Mouse (Mus musculus) lung, embryonic 15.5 days (tissue): ENCODE measurements around the gene Ralb. TPM values are rescaled to one million over a fixed set of nuclear protein-coding genes. Genes with fewer than 3 reads are reported as not detected.

Source experiments
- ATAC-seq: fragments of 200-750 bp; cut with Nextera tagmentation; 2 replicates; pipeline ENCODE4 v1.8.0; 2017; ENCODE audit warnings: moderate number of reproducible peaks, borderline replicate concordance; ENCODE audit not compliant: low FRiP score, low TSS enrichment; ENCODE audit errors: extremely low read depth
- H3K27ac ChIP-seq: fragments of 300-500 bp; sonication (generic); 2 replicates; pipeline ENCODE4 v1.5.1; 2015; ENCODE audit warnings: moderate library complexity, mild to moderate bottlenecking, inconsistent platforms
- H3K27me3 ChIP-seq: fragments of 300-500 bp; sonication (generic); 2 replicates; pipeline ENCODE4 v1.6.1; 2015; ENCODE audit warnings: inconsistent platforms
- H3K36me3 ChIP-seq: fragments of 300-500 bp; sonication (generic); 2 replicates; pipeline ENCODE4 v1.6.1; 2015; ENCODE audit warnings: inconsistent platforms
- H3K4me1 ChIP-seq: fragments of 300-500 bp; sonication (generic); 2 replicates; pipeline ENCODE4 v1.6.1; 2015; ENCODE audit warnings: inconsistent platforms
- H3K4me2 ChIP-seq: fragments of 300-500 bp; sonication (generic); 2 replicates; pipeline ENCODE4 v1.6.1; 2015; ENCODE audit warnings: inconsistent platforms, mild to moderate bottlenecking, moderate library complexity
- H3K4me3 ChIP-seq: fragments of 300-500 bp; sonication (generic); 2 replicates; pipeline ENCODE4 v1.5.1; 2015; ENCODE audit warnings: mild to moderate bottlenecking, inconsistent platforms
- H3K9ac ChIP-seq: fragments of 300-500 bp; sonication (generic); 2 replicates; pipeline ENCODE4 v1.6.1; 2015; ENCODE audit warnings: inconsistent platforms
- H3K9me3 ChIP-seq: fragments of 300-500 bp; sonication (generic); 2 replicates; pipeline ENCODE4 v1.6.1; 2016; ENCODE audit warnings: inconsistent platforms
- WGBS: fragments of 180-500 bp; shearing (Covaris S2); methylation state at CpG from one replicate; pipeline ENCODE4 v1.1.7; 2015; 5-methylcytosine and 5-hydroxymethylcytosine counted together
- polyA plus RNA-seq: library from polyadenylated mRNA; unstranded; fragments of >200 nt; fragmentation: Nextera tagmentation; extraction: Ambion mirVana; gene quantifications from 2 replicates; pipeline ENCODE4 v1.2.1, GENCODE M21; 2015

Ralb gene
- polyA plus RNA-seq, 1 experiment from 2014 or later: 264 TPM

GRCm38 (mm10) chr1:119523369-119523768 lies 18.8 kb upstream of the Ralb start:
- Histone ChIP-seq H3K27me3 (no peaks in the 10 kb centered on the region), H3K4me2 (no peak overlapping the region), H3K9ac (no peak overlapping the region), H3K27ac (no peak overlapping the region), H3K36me3 (peaks cover 15% of the 10 kb centered on the region), H3K4me3 (no peak overlapping the region), H3K9me3 (no peaks in the 10 kb centered on the region), H3K4me1 (peaks cover 40% of the 10 kb centered on the region)
- no peak for ATAC-seq
- WGBS: 81% methylated on average over 7 of the region's 7 CpGs

- 84% methylated on average over 4 of the region's 4 CpGs for WGBS
- Histone ChIP-seq H3K9me3 (no peaks in the 10 kb centered on the region), H3K4me3 (no peak overlapping the region), H3K27ac (no peak overlapping the region), H3K4me2 (no peak overlapping the region), H3K4me1 (peaks cover 47% of the 10 kb centered on the region), H3K27me3 (no peaks in the 10 kb centered on the region), H3K9ac (no peak overlapping the region), H3K36me3 (peaks cover 9% of the 10 kb centered on the region)
- no peak for ATAC-seq
Measured at GRCm38 (mm10) chr1:119522726-119523125, 18.1 kb upstream of the Ralb start.

- Histone ChIP-seq H3K36me3 (no peaks in the 10 kb centered on the region), H3K4me1 (peaks cover 47% of the 10 kb centered on the region), H3K9ac (no peak overlapping the region), H3K27me3 (no peaks in the 10 kb centered on the region), H3K4me2 (no peak overlapping the region), H3K27ac (peak overlapping the region; percentile 71), H3K9me3 (no peaks in the 10 kb centered on the region), H3K4me3 (no peak overlapping the region)
- no peak for ATAC-seq
- 53% methylated on average over 7 of the region's 7 CpGs for WGBS
Measured at GRCm38 (mm10) chr1:119521681-119522080, 17.1 kb upstream of the Ralb start.

- H3K9me3 ChIP-seq: no peaks in the 10 kb centered on the region
- ATAC-seq: peak; percentile 75
- peaks cover 42% of the 10 kb centered on the region for H3K4me1 ChIP-seq
- peak overlapping the region; percentile 71 for H3K27ac ChIP-seq
- no peak overlapping the region for H3K9ac ChIP-seq
- H3K4me2 ChIP-seq: no peak overlapping the region
- H3K27me3 ChIP-seq: no peaks in the 10 kb centered on the region
- H3K4me3 ChIP-seq: no peak overlapping the region
- WGBS: 32% methylated on average over 2 of the region's 2 CpGs
- H3K36me3 ChIP-seq: no peaks in the 10 kb centered on the region
Measured at GRCm38 (mm10) chr1:119521029-119521428, 16.4 kb upstream of the Ralb start.

DNA sequence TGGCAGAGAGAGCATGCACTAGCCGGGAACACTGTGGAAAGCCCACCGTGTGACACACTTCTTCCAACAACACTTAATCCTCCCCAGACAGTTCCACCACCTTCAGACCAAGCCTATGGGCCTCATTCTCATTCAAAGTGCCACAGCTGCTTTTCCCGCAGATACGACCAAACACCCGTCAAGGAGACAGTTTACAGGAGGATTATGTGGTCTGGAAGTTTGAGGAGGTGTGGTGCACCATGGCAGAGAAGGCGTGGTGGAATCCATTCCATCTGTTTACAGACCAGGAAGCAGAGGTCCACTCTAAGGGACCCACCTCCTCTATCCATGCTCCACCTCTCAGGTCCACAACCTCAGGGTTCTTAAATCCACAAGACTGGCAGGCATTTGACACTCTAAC lies 14.7 kb upstream of the Ralb start:
- ATAC-seq: no peak
- WGBS: 59% methylated on average over 6 of the region's 6 CpGs
- Histone ChIP-seq H3K9ac (no peak overlapping the region), H3K9me3 (no peaks in the 10 kb centered on the region), H3K4me3 (no peak overlapping the region), H3K27me3 (no peaks in the 10 kb centered on the region), H3K4me1 (peaks cover 28% of the 10 kb centered on the region), H3K4me2 (no peak overlapping the region), H3K27ac (no peak overlapping the region), H3K36me3 (no peaks in the 10 kb centered on the region)

GRCm38 (mm10) chr1:119518786-119519185 lies 14.2 kb upstream of the Ralb start:
- H3K4me1 ChIP-seq: peaks cover 27% of the 10 kb centered on the region
- H3K9me3 ChIP-seq: no peaks in the 10 kb centered on the region
- H3K27ac ChIP-seq: no peak overlapping the region
- no peaks in the 10 kb centered on the region for H3K36me3 ChIP-seq
- ATAC-seq: no peak
- H3K9ac ChIP-seq: no peak overlapping the region
- H3K4me2 ChIP-seq: no peak overlapping the region
- H3K4me3 ChIP-seq: no peak overlapping the region
- H3K27me3 ChIP-seq: no peaks in the 10 kb centered on the region

GRCm38 (mm10) chr1:119518060-119518459 lies 13.5 kb upstream of the Ralb start:
- Histone ChIP-seq H3K4me1 (peaks cover 31% of the 10 kb centered on the region), H3K27ac (peak overlapping the region; percentile 29; the same call in 1 of the 2 replicates), H3K4me2 (no peak overlapping the region), H3K9ac (no peak overlapping the region), H3K4me3 (no peak overlapping the region), H3K27me3 (no peaks in the 10 kb centered on the region), H3K9me3 (no peaks in the 10 kb centered on the region), H3K36me3 (no peaks in the 10 kb centered on the region)
- ATAC-seq: no peak
- 71% methylated on average over 7 of the region's 7 CpGs for WGBS

DNA sequence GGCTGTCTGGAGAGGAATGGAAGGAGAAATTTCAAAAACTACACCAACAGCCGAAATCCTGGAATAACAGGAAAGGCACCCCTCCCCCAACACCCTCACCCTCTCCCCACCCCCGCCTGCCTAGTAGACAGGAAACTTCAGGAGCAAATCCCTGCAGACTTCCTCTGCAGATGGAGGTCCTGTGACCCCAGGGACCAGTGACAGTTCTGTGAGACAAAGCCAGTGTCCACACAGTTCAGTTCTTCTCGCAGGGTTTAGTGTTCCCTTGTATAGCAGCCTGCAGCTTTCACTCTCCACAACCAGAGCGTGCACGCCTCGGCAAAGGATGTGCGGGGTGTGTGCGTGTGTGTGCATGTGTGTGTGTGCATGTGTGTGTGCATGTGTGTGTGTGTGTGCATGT lies 6.3 kb upstream of the Ralb start:
- H3K27ac ChIP-seq: peak overlapping the region; percentile 80
- no peaks in the 10 kb centered on the region for H3K36me3 ChIP-seq
- no peaks in the 10 kb centered on the region for H3K9me3 ChIP-seq
- H3K4me3 ChIP-seq: no peak overlapping the region
- peak overlapping the region; percentile 7; the same call in 1 of the 2 replicates for H3K4me2 ChIP-seq
- H3K27me3 ChIP-seq: no peaks in the 10 kb centered on the region
- peak; percentile 15; the same call in 1 of the 2 replicates for ATAC-seq
- H3K9ac ChIP-seq: no peak overlapping the region
- 60% methylated on average over 8 of the region's 8 CpGs for WGBS
- H3K4me1 ChIP-seq: peaks cover 41% of the 10 kb centered on the region

- Histone ChIP-seq H3K4me2 (peak overlapping the region; percentile 7; the same call in 1 of the 2 replicates), H3K27me3 (no peaks in the 10 kb centered on the region), H3K9me3 (no peaks in the 10 kb centered on the region), H3K4me3 (no peak overlapping the region), H3K9ac (no peak overlapping the region), H3K27ac (peak overlapping the region; percentile 80), H3K36me3 (no peaks in the 10 kb centered on the region), H3K4me1 (peaks cover 43% of the 10 kb centered on the region)
- WGBS: 48% methylated on average over 9 of the region's 9 CpGs
- no peak for ATAC-seq
Measured at GRCm38 (mm10) chr1:119510409-119510808, 5.8 kb upstream of the Ralb start.

GRCm38 (mm10) chr1:119509474-119509873 lies 4.9 kb upstream of the Ralb start:
- Histone ChIP-seq H3K4me1 (peaks cover 49% of the 10 kb centered on the region), H3K9me3 (no peaks in the 10 kb centered on the region), H3K4me2 (no peak overlapping the region), H3K27me3 (no peaks in the 10 kb centered on the region), H3K9ac (no peak overlapping the region), H3K27ac (peak overlapping the region; percentile 82), H3K36me3 (no peaks in the 10 kb centered on the region), H3K4me3 (no peak overlapping the region)
- ATAC-seq: no peak
- 83% methylated on average over 7 of the region's 7 CpGs for WGBS

- peak overlapping the region; percentile 82 for H3K27ac ChIP-seq
- no peaks in the 10 kb centered on the region for H3K36me3 ChIP-seq
- no peak for ATAC-seq
- H3K4me1 ChIP-seq: peaks cover 49% of the 10 kb centered on the region
- 23% methylated on average over 4 of the region's 4 CpGs for WGBS
- no peaks in the 10 kb centered on the region for H3K27me3 ChIP-seq
- H3K4me2 ChIP-seq: no peak overlapping the region
- H3K9me3 ChIP-seq: no peaks in the 10 kb centered on the region
- H3K4me3 ChIP-seq: no peak overlapping the region
- no peak overlapping the region for H3K9ac ChIP-seq
Measured at GRCm38 (mm10) chr1:119508548-119508947, 4.0 kb upstream of the Ralb start.

DNA sequence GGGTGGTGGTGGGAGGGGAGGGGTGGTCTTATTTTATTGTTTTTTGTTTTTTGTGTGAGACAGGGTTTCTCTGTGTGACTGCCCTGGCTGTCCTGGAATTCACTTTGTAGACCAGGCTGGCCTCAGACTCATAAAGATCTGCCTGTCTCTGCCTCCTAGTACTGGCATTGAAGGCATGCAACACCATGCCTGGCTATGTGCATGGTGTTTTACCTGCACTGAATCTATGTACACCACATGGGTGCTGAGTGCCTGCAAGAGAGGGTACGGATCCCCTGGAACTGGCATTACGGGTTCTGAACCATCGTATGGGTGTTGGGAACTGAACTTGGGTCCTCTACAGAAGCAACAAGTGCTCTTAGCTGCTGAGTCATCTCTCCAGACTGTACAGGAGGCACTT lies 1.4 kb upstream of the Ralb start:
- WGBS: 76% methylated on average over 3 of the region's 3 CpGs
- no peak overlapping the region for H3K4me2 ChIP-seq
- peaks cover 11% of the 10 kb centered on the region; the same call in 1 of the 2 replicates for H3K36me3 ChIP-seq
- peaks cover 63% of the 10 kb centered on the region for H3K4me1 ChIP-seq
- H3K27ac ChIP-seq: peak overlapping the region; percentile 9; the same call in 1 of the 2 replicates
- no peaks in the 10 kb centered on the region for H3K9me3 ChIP-seq
- no peak for ATAC-seq
- no peak overlapping the region for H3K4me3 ChIP-seq
- H3K9ac ChIP-seq: no peak overlapping the region
- H3K27me3 ChIP-seq: no peaks in the 10 kb centered on the region

DNA sequence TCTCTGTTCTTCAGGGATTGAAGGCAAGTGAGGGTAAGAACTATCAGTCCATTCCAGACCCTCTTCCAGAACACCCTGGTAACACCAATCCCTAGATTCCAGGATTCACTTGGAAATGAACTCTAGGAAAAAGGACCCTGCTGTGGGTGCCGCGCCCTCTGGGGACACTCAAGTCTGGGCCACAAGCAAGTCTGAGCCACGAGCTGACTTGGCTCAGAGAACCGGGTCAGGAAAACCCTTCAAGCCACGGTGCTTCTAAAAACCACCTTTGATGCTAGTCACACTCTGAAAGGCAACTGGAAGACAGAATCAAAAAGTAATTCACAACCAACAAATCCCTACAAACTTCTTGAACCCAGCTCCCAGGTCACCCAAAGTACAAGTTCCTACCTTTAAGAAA lies 786 bp downstream of the Ralb start:
- Histone ChIP-seq H3K4me2 (peak overlapping the region; percentile 58), H3K9me3 (no peaks in the 10 kb centered on the region), H3K27me3 (no peaks in the 10 kb centered on the region), H3K4me3 (peak overlapping the region; percentile 73), H3K4me1 (peaks cover 53% of the 10 kb centered on the region), H3K27ac (peak overlapping the region; percentile 85), H3K9ac (peak overlapping the region; percentile 76), H3K36me3 (peaks cover 15% of the 10 kb centered on the region; the same call in 1 of the 2 replicates)
- 10% methylated on average over 5 of the region's 5 CpGs for WGBS
- no peak for ATAC-seq
